Mouse (Mus musculus) c-Kit-positive CD71-positive TER-119-negative erythroid progenitor cells, embryonic 14.5 days (primary cell): ENCODE measurements at regions not wholly inside any gene's neighbourhood (a gene's known extent, or its start where the extent isn't known, plus 50 kb on each side); places are given as distances from the start of the nearest gene placed in this dataset.

Experiments used
- DNase-seq: peaks from one replicate; pipeline ENCODE4 v3.0.0-alpha.2; 2013; ENCODE audit warnings: low read depth

DNA sequence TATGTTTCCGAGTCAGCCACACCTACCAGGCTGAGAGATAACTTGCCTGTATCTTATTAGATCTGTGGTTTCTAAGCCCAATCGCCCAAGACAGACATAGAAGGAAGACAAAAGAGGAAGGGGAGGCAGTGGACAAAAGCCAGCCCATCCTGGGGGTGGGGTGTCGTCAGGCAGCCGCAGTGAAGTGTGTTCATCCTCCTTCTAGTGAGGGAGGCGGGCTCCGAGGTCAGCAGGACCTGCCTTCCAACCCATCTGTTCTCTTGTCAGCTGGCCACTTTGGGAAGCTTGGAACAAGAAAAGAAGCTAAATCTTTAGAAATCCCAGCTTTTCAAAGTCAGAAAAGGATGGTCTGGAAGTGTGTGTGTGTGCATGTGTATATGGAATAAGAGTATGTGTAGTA lies 228.7 kb upstream of the Kazn start:
- DNase-seq, result no peak

DNA sequence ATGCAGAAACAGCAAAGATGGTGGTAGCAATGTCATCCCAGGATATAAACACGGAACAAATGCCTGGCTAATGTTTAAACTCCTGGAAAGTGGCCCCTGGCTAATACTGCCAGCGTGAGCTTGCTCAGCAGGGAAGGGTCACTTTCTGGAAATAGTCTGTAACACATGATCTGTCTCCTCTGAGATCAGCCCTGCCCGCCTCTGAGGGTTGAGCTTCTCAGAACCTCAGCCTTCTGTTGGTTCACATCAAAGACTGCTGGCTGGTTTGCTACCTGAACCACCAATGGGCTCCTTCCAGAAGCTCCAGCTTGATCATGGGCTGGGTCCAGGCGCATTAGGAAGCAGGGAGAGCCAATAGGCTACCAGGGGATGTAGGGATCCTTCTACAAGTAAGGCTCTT lies 226.0 kb upstream of the Kazn start:
- no peak for DNase-seq

GRCm38 (mm10) chr4:142464066-142464465 lies 224.9 kb upstream of the Kazn start:
- no peak for DNase-seq

DNA sequence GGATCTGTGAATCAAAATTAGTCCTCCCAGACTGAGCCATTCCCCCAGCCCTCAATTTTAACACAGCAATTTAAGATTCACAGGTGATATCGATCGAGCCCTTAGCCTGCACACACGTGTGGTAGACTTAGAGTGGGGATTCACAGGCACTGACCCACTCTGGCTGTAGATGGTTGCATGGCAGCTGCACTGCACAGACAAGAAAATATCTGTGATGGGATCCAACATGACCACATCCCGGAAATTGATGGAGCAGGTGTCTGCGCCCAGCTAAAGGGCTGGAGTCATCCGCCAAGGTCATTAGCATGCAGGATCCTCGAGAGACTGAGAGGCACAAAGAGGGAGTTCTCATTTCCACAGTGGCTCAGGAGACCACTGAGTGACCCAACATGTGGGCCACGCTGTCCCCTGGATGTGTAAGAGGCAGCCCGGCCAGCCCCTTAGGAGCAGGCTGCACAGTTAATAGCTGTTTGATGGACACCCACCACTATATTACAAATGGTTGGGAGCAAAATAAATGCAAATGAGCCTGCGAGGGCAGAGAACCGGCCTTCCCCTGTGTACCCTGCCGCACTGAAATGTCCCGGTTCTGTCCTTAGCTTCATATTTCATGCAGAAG lies 221.4 kb upstream of the Kazn start:
- DNase-seq, result no peak

DNA sequence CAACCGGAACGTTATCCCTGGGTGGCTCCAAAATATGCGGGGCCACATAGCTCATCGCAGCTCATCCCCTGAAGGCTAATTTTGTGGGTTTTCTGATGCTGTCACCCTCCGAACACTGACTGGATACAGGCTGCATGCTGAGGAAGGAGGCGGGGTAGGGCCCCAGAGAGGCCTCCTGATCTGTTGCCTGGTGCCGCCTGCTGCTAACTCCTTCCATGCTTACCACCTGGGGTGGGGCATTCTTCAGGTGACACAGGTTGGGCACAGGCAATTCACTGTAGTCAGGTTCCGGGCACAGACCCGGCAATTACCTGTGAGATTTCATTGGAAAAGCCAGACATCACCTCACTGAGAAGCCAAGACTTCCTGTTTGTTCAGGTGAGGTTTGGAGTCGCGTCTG lies 213.4 kb upstream of the Kazn start:
- DNase-seq, result no peak

- no peak for DNase-seq
These were observed 211.7 kb upstream of the Kazn start for GRCm38 (mm10) chr4:142450884-142451283.

GRCm38 (mm10) chr4:142449713-142450112 lies 210.5 kb upstream of the Kazn start:
- DNase-seq, result no peak

GRCm38 (mm10) chr4:142449198-142449702 lies 210.0 kb upstream of the Kazn start:
- no peak for DNase-seq

DNA sequence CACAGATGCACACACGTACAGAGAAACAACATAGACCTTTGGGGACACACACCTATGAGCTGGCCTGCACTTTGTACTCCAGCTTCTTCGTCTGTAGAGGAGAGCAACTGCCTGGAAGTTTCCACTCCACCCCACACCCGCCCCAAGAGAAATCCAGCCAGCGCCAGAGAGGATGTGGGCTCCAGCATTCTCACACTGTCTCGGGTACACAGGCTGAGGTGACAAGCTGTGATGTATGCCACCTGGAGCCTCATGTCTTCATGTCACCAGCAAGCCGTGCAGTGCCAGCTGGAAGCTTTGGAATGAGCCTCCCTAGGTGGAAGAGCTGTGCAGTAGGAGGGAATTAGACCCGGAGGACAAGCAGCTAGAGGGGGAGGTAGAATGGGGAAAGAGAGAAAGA lies 208.3 kb upstream of the Kazn start:
- DNase-seq, result no peak

- DNase-seq, result no peak
These were observed 201.8 kb upstream of the Kazn start for GRCm38 (mm10) chr4:142441045-142441444.

- no peak for DNase-seq
These were observed 200.4 kb upstream of the Kazn start for GRCm38 (mm10) chr4:142439450-142440183.

DNA sequence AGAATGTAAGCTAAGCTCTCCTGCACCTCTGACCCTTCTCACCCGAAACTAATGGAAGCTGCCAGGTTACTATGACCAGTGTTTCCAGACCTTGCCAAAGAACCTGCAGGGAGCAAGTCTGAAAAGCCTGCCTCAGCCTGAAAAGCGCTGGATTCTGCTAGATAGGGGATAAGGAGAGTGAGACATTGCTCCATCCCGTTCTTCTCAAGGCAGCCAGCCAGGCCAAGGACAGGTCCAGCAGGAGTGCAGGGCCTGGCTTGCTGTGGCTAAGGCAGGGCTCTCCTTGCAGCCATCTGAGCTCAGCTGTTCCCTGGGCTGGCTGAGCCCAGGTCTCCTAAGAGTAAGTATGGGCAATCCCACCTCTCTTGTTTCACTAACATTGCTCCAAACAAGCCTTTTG lies 185.4 kb upstream of the Kazn start:
- no peak for DNase-seq

DNA sequence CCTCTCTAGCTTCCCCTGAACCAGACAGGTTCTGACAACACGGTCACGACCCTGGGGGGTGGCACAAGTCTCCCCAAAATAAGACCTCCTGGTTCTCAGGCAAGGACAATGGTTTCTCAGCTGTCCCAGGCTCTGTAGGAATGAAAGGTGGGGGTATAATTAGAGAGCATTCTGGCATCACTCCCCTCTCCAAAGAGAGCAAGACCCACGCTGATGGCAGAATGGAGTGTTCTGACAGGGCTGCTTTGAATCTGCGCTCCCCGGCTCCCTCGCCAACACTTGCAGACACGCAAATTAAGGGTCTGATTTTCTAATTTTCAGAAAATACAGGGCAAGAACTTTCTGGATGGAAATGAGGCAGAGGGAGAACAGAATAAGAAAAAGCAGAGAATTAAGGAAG lies 181.2 kb upstream of the Kazn start:
- DNase-seq, result no peak

DNA sequence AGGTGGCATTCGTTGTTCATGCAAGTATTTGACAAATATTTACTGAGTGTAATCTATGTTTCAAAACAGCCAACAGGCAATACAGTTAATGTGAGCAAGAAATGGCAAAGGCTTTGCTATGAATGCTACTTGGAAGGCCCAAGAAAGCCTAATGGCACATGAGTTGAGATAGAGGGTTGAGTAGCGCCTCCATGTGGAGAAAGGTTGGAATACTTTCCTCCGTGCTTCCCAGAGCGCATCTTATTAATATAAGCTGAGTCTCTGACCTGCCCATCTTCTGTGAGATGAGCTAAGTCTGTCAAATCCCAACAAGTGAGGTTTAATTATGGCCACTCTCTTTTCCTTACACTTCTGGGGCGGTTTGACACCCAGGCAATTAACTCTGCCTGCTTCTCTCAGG lies 175.7 kb upstream of the Kazn start:
- DNase-seq, result no peak

DNA sequence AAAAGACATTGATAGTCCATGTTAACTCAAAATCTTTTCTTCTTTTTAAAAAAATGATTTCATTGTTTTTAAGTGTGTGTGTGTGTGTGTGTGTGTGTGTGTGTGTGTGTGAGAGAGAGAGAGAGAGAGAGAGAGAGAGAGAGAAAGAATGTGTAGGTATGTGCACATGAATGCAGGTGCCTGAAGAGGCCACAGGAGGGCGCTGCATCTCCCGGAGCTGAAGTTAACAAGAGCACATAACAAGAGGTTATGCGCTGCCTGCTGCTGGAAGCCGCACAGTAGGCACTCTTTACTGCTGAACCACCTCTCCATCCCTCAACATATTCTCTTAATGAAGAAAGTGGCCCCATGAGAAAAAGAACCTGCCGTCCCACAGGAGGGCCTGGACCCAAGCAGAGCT lies 172.6 kb upstream of the Kazn start:
- DNase-seq, result no peak

DNA sequence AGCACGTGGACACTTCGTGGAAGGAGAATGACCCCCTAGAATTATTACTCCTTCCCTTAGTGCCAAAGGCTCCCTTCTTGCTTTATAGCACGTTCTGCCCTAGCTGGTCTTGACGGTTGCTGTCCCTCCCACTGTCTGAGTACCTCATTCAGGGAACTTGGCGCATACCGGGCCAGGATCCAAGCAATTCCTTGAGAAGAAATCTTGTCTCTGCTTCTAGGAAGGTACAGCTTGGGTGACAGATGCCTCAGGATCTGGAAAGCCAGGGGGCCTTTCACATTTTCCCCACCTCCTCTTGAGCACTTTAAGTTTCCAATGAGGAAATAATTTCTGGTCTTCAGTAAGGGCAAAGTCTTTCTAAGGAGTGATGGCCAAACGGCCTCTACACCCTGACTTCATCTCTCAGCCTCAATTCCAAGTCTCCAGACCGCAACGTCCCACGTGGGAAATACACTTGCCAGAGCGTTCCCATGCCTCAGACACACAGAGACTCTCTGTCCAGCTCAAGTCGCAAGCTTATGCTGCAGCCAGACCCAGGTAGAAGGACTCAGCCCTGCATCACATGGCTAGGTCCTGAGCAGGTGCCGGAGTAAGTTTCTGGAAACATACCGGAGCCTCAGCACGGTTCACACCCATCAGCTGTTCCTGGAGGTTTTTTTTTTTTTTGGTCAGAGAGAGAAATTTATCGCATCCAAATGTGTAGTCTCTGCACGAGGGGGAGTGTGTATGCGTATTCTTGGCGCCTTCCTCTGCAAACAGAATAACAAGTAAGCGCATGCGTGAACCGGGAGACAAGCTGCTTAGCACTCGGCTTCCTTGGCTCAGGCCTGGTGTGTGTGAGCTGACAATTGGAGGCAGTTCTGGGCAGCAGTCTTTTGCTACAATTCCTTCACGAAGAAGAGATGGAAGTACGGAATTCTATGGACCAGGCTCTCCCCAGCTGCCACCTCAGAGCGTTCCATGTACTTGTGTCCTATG lies 171.7 kb upstream of the Kazn start:
- no peak for DNase-seq

- no peak for DNase-seq
These were observed 158.7 kb upstream of the Kazn start for GRCm38 (mm10) chr4:142397858-142398257.

DNA sequence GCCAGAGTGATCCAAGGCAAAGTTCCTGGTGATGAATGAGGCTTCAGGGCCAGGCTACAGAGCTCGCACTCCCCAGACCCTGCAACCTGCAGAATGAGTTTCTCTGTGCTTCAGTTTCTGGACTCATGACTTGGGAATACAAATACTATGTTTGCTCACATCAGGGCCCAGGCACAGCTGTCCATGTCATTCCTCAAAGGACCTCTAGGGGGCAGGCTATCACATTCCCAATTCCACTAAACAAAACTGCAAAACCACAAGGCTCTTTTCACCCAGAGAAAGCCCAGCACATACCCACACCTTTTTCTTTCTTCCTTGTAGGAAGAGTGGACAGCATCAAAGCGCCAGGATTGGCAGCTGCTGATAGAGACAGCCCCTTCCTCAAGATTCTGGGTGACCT lies 153.7 kb upstream of the Kazn start:
- no peak for DNase-seq

GRCm38 (mm10) chr4:142390531-142391195 lies 151.5 kb upstream of the Kazn start:
- no peak for DNase-seq

GRCm38 (mm10) chr4:142388476-142388875 lies 149.3 kb upstream of the Kazn start:
- DNase-seq, result no peak

GRCm38 (mm10) chr4:142381168-142381567 lies 142.0 kb upstream of the Kazn start:
- no peak for DNase-seq

GRCm38 (mm10) chr4:142378452-142378851 lies 139.3 kb upstream of the Kazn start:
- no peak for DNase-seq
